Comparison of ENCODE assay signal across 7 mouse cellular contexts in genomic region chr3:108225711-108226557, GRCm38 (mm10). TPM values are rescaled to one million over a fixed set of nuclear protein-coding genes. Genes with fewer than 3 reads are reported as not detected.
DNase-seq lines count a peak whose midpoint lies in the region; ATAC-seq and TF ChIP-seq lines count a peak whose summit lies in the region.

No protein-coding gene starts in this region.

- H3K36me3 ChIP-seq in spleen, adult 2 months (ENCODE audit: control insufficient read depth, insufficient read depth, low read length): no peaks in the 10 kb centered on the region
- no peaks in the 10 kb centered on the region for H3K36me3 ChIP-seq in forebrain, embryonic 13.5 days (ENCODE audit: poor library complexity, severe bottlenecking)
- no peaks in the 10 kb centered on the region for H3K36me3 ChIP-seq in midbrain, embryonic 12.5 days

- peak overlapping the region; percentile 46; the same call in 1 of the 2 replicates for H3K4me3 ChIP-seq in spleen, adult 2 months (ENCODE audit: extremely low read depth, insufficient read depth, insufficient read length)
- peak overlapping the region; percentile 44 for H3K4me3 ChIP-seq in forebrain, embryonic 13.5 days
- peak overlapping the region; percentile 49 for H3K4me3 ChIP-seq in midbrain, embryonic 12.5 days

- TF ChIP-seq CTCF in spleen, adult 2 months (IDR thresholded peaks at IDR 0.05; ENCODE audit: extremely low read depth, insufficient read depth, insufficient read length, insufficient replicate concordance): no peak

- H3K9me3 ChIP-seq in forebrain, embryonic 13.5 days (replicated peaks): no peaks in the 10 kb centered on the region
- H3K9me3 ChIP-seq in midbrain, embryonic 12.5 days: no peaks in the 10 kb centered on the region

- H3K4me1 ChIP-seq in spleen, adult 2 months (ENCODE audit: control insufficient read depth, insufficient read depth, insufficient read length): peaks cover 9% of the 10 kb centered on the region; the same call in 1 of the 2 replicates
- peaks cover 22% of the 10 kb centered on the region for H3K4me1 ChIP-seq in forebrain, embryonic 13.5 days
- H3K4me1 ChIP-seq in midbrain, embryonic 12.5 days: peaks cover 13% of the 10 kb centered on the region

- peak overlapping the region; percentile 67 for H3K9ac ChIP-seq in forebrain, embryonic 13.5 days
- H3K9ac ChIP-seq in midbrain, embryonic 12.5 days (replicated peaks): peak overlapping the region; percentile 48

- ATAC-seq in forebrain, embryonic 13.5 days: peak; percentile 71
- peak; percentile 61 for ATAC-seq in midbrain, embryonic 12.5 days (ENCODE audit: low FRiP score, low read depth)

- no peak for TF ChIP-seq POLR2A in spleen, adult 2 months (IDR thresholded peaks at IDR 0.05; ENCODE audit: low read depth, low read length)

- H3K4me2 ChIP-seq in forebrain, embryonic 13.5 days: peak overlapping the region; percentile 74
- H3K4me2 ChIP-seq in midbrain, embryonic 12.5 days (replicated peaks): peak overlapping the region; percentile 63

- H3K27ac ChIP-seq in spleen, adult 2 months (ENCODE audit: insufficient read depth, low read length): no peak overlapping the region
- H3K27ac ChIP-seq in forebrain, embryonic 13.5 days: no peak overlapping the region
- no peak overlapping the region for H3K27ac ChIP-seq in midbrain, embryonic 12.5 days (replicated peaks)

- WGBS in spleen, adult 2 months: 8% methylated on average over 60 of the region's 67 CpGs
- 3% methylated on average over 52 of the region's 67 CpGs for WGBS in forebrain, embryonic 13.5 days
- 4% methylated on average over 59 of the region's 67 CpGs for WGBS in midbrain, embryonic 12.5 days

- peaks cover 20% of the 10 kb centered on the region for H3K27me3 ChIP-seq in spleen, adult 2 months (ENCODE audit: control insufficient read depth, insufficient read depth, low read length)
- peaks cover 46% of the 10 kb centered on the region for H3K27me3 ChIP-seq in forebrain, embryonic 13.5 days
- peaks cover 59% of the 10 kb centered on the region for H3K27me3 ChIP-seq in midbrain, embryonic 12.5 days

- no peak for DNase-seq in spleen, adult 2 months (ENCODE audit: low read depth in 1 of 2, low spot score in 2 of 2)
- no peak for DNase-seq in spleen, postnatal 36 days (ENCODE audit: low spot score in 2 of 2)
- peak; percentile 88 for DNase-seq in kidney, adult 11 months
- no peak for DNase-seq in left cerebral cortex, adult 8-10 months (ENCODE audit: low spot score in 2 of 2)
- no peak for DNase-seq in spleen, postnatal 10 days (ENCODE audit: low spot score in 2 of 2)

RNA-seq across cellular contexts. Expression of gene Sypl2, which starts 0.5 kb away (rescaled TPM):
- 0.15 and 0.16 TPM in 2 replicates for polyA plus RNA-seq in spleen, adult 2 months (2012; rRNA removed)
- 2.5 TPM in 2 replicates for polyA plus RNA-seq in forebrain, embryonic 13.5 days (2015; fragmentation: Nextera tagmentation; extraction: Ambion mirVana)
- 1.3 and 2.0 TPM in 2 replicates for polyA plus RNA-seq in midbrain, embryonic 12.5 days (2016; fragmentation: Nextera tagmentation; extraction: Ambion mirVana)
- 1 to 10 TPM; 1.5 to 2.2 (median 1.8) TPM for total RNA-seq in left cerebral cortex, adult 8-10 months (2022)

RNA-seq across cellular contexts. Expression of gene Atxn7l2, which starts 15.2 kb away (rescaled TPM):
- 8.2 and 11.5 TPM in 2 replicates for polyA plus RNA-seq in spleen, adult 2 months (2012; rRNA removed)
- 29.0 and 30.3 TPM in 2 replicates for polyA plus RNA-seq in forebrain, embryonic 13.5 days (2015; fragmentation: Nextera tagmentation; extraction: Ambion mirVana)
- polyA plus RNA-seq in midbrain, embryonic 12.5 days (2016; fragmentation: Nextera tagmentation; extraction: Ambion mirVana): 28.9 and 29.8 TPM in 2 replicates
- total RNA-seq in left cerebral cortex, adult 8-10 months (2022): 10 to 100 TPM; 21.3 to 28.4 (median 25.4) TPM

RNA-seq across cellular contexts. Expression of gene Cyb561d1, which starts 24.9 kb away (rescaled TPM):
- polyA plus RNA-seq in spleen, adult 2 months (2012; rRNA removed): 12.7 and 13.8 TPM in 2 replicates
- polyA plus RNA-seq in forebrain, embryonic 13.5 days (2015; fragmentation: Nextera tagmentation; extraction: Ambion mirVana): 3.6 and 4.7 TPM in 2 replicates
- polyA plus RNA-seq in midbrain, embryonic 12.5 days (2016; fragmentation: Nextera tagmentation; extraction: Ambion mirVana): 5.6 TPM in 2 replicates
- 10 to 100 TPM; 17.8 to 19.6 (median 18.2) TPM for total RNA-seq in left cerebral cortex, adult 8-10 months (2022)

RNA-seq across cellular contexts. Expression of gene Psma5, which starts 30.8 kb away (rescaled TPM):
- 21.3 and 22.4 TPM in 2 replicates for polyA plus RNA-seq in spleen, adult 2 months (2012; rRNA removed)
- 298 and 305 TPM in 2 replicates for polyA plus RNA-seq in forebrain, embryonic 13.5 days (2015; fragmentation: Nextera tagmentation; extraction: Ambion mirVana)
- 220 and 232 TPM in 2 replicates for polyA plus RNA-seq in midbrain, embryonic 12.5 days (2016; fragmentation: Nextera tagmentation; extraction: Ambion mirVana)
- total RNA-seq in left cerebral cortex, adult 8-10 months (2022): 10 to 100 TPM; 73.0 to 80.5 (median 79.0) TPM

RNA-seq across cellular contexts. Expression of gene Amigo1, which starts 39.8 kb away (rescaled TPM):
- 6.2 and 8.3 TPM in 2 replicates for polyA plus RNA-seq in spleen, adult 2 months (2012; rRNA removed)
- 6.4 and 8.1 TPM in 2 replicates for polyA plus RNA-seq in forebrain, embryonic 13.5 days (2015; fragmentation: Nextera tagmentation; extraction: Ambion mirVana)
- polyA plus RNA-seq in midbrain, embryonic 12.5 days (2016; fragmentation: Nextera tagmentation; extraction: Ambion mirVana): 7.5 and 9.3 TPM in 2 replicates
- total RNA-seq in left cerebral cortex, adult 8-10 months (2022): 10 to 100 TPM; 68.5 to 81.5 (median 72.9) TPM
